Mouse (Mus musculus): ENCODE results near the gene Srpk1. TPM values are rescaled to one million over a fixed set of nuclear protein-coding genes. Genes with fewer than 3 reads are reported as not detected.

Gene Srpk1
- polyA plus RNA-seq, 1 experiment = 19.7 TPM

DNA sequence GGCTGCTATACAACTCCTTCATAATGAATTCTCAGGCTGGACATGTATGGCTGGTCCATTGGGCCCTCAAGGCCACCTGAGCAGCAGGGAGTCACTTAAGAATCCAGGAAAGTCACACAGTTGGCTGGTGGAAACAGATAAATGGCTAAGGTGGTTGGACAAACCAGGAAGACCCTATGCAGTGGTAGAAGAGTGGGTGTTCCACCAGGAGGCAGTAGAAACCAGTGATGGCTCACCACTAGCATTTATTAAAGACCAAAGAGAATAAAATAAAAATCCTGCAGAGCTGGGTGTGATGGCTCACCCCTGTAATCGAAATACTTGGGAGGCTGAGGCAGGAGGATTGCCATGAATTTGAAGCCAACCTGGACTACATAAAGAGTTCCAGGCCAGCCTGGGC lies 75.6 kb downstream of the Srpk1 start:
- Histone ChIP-seq H3K27ac (ENCODE audit: insufficient read depth, low read depth, low read length) (no peak overlapping the region), H3K4me3 (ENCODE audit: low read depth, low read length) (no peak overlapping the region), H3K27me3 (ENCODE audit: control insufficient read depth, insufficient read depth, low read length) (no peaks in the 10 kb centered on the region), H3K36me3 (ENCODE audit: control insufficient read depth, insufficient read depth, low read length) (no peaks in the 10 kb centered on the region), H3K4me1 (ENCODE audit: control insufficient read depth, insufficient read depth, insufficient read length, low read length) (no peaks in the 10 kb centered on the region)
- no peak for TF ChIP-seq POLR2A (IDR thresholded peaks at IDR 0.05; ENCODE audit: low read depth, low read length)
- TF ChIP-seq CTCF (IDR thresholded peaks at IDR 0.05; ENCODE audit: extremely low read depth, insufficient read length, insufficient replicate concordance, low read depth, low read length) = no peak
- 85% methylated on average over 1 of the region's 1 CpGs for WGBS

DNA sequence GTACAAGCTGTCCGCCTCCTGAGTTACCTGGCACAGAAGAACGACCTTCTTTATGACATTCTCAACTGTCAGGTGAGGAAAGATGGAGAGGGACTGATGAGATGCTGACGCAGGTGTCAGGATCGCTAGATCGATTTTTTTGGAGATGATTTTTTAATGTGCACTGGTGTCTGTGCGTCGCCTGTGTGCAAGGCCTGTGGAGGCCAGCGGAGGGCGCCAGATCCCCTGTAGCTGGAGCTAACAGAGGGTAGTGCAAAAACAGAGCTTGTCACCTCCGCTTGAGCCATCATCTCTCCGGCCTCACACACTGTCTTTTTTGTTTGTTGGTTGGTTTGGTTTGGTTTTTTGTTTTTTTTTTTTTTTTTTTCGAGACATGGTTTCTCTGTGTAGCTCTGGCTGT lies 84.6 kb downstream of the Srpk1 start:
- Histone ChIP-seq H3K27me3 (ENCODE audit: control insufficient read depth, insufficient read depth, low read length) (no peaks in the 10 kb centered on the region), H3K27ac (ENCODE audit: insufficient read depth, low read depth, low read length) (no peak overlapping the region), H3K4me1 (ENCODE audit: control insufficient read depth, insufficient read depth, insufficient read length, low read length) (no peaks in the 10 kb centered on the region), H3K36me3 (ENCODE audit: control insufficient read depth, insufficient read depth, low read length) (no peaks in the 10 kb centered on the region), H3K4me3 (ENCODE audit: low read depth, low read length) (no peak overlapping the region)
- TF ChIP-seq CTCF (IDR thresholded peaks at IDR 0.05; ENCODE audit: extremely low read depth, insufficient read length, insufficient replicate concordance, low read depth, low read length) (no peak), POLR2A (IDR thresholded peaks at IDR 0.05; ENCODE audit: low read depth, low read length) (no peak)
- 59% methylated on average over 12 of the region's 12 CpGs for WGBS

Other genes with a start within 250 kb of the Srpk1 start
- 4.0 and 10.6 TPM in 2 replicates for gene Fkbp5, start 105.2 kb downstream of the Srpk1 start, polyA plus RNA-seq (2012; rRNA removed)
- gene Armc12, start 91.9 kb downstream of the Srpk1 start, polyA plus RNA-seq (2012; rRNA removed) = not detected in 2 replicates
- gene Clpsl2, start 73.3 kb downstream of the Srpk1 start, polyA plus RNA-seq (2012; rRNA removed) = not detected in 2 replicates
- 1,332 and 30,405 TPM in 2 replicates for gene Clps, start 61.9 kb downstream of the Srpk1 start, polyA plus RNA-seq (2012; rRNA removed)
- gene Lhfpl5, start 47.1 kb downstream of the Srpk1 start, polyA plus RNA-seq (2012; rRNA removed) = 0.66 and 1.0 TPM in 2 replicates
- gene Slc26a8, start 67.5 kb upstream of the Srpk1 start, polyA plus RNA-seq (2012; rRNA removed) = 0.08 and 0.14 TPM in 2 replicates
- 30.8 and 47.8 TPM in 2 replicates for gene Mapk14, start 68.6 kb upstream of the Srpk1 start, polyA plus RNA-seq (2012; rRNA removed)
- gene AC170998.1, start 103.4 kb upstream of the Srpk1 start, polyA plus RNA-seq (2012; rRNA removed) = 0.19 and 0.55 TPM in 2 replicates
- gene Mapk13, start 146.6 kb upstream of the Srpk1 start, polyA plus RNA-seq (2012; rRNA removed) = 108 and 266 TPM in 2 replicates
- gene Brpf3, start 178.4 kb upstream of the Srpk1 start, polyA plus RNA-seq (2012; rRNA removed) = 39.3 and 109 TPM in 2 replicates
- gene Pnpla1, start 235.7 kb upstream of the Srpk1 start, polyA plus RNA-seq (2012; rRNA removed) = 0.46 and 0.77 TPM in 2 replicates